Mouse (Mus musculus) kidney, postnatal 0 days (tissue): Measurements from ENCODE around the gene Olfr895. TPM values are rescaled to one million over a fixed set of nuclear protein-coding genes. Genes with fewer than 3 reads are reported as not detected.

Experiments used
- ATAC-seq: fragments of 200-750 bp; cut with Nextera tagmentation; replicated peaks from 2 replicates; pipeline ENCODE4 v1.8.0; 2017; ENCODE audit warnings: low read depth, moderate number of reproducible peaks, moderate TSS enrichment, moderate library complexity; ENCODE audit not compliant: low FRiP score
- DNase-seq: peaks from one replicate; pipeline ENCODE4 v3.0.0-alpha.2; 2016; ENCODE audit warnings: low spot score
- H3K27ac ChIP-seq: fragments of 300-500 bp; sonication (generic); 2 replicates; pipeline ENCODE4 v1.5.1; 2014; ENCODE audit warnings: mild to moderate bottlenecking
- H3K27me3 ChIP-seq: fragments of 300-500 bp; sonication (generic); 2 replicates; pipeline ENCODE4 v1.6.1; 2014; ENCODE audit warnings: low read length, mixed read lengths; ENCODE audit not compliant: insufficient read depth
- H3K36me3 ChIP-seq: fragments of 300-500 bp; sonication (generic); 2 replicates; pipeline ENCODE4 v1.6.1; 2014; ENCODE audit warnings: low read length, mixed read lengths; ENCODE audit not compliant: insufficient read depth
- H3K4me1 ChIP-seq: fragments of 300-500 bp; sonication (generic); replicated peaks from 2 replicates; pipeline ENCODE4 v1.6.1; 2014; ENCODE audit warnings: antibody characterized with exemption, low read length, mixed read lengths; ENCODE audit not compliant: insufficient read depth
- H3K4me2 ChIP-seq: fragments of 300-500 bp; sonication (generic); 2 replicates; pipeline ENCODE4 v1.6.1; 2014; ENCODE audit warnings: mild to moderate bottlenecking, low read length, moderate library complexity, mixed read lengths
- H3K4me3 ChIP-seq: fragments of 300-500 bp; sonication (generic); replicated peaks from 2 replicates; pipeline ENCODE4 v1.5.1; 2014; ENCODE audit warnings: low read depth, low read length
- H3K9ac ChIP-seq: fragments of 300-500 bp; sonication (generic); 2 replicates; pipeline ENCODE4 v1.6.1; 2014; ENCODE audit warnings: low read depth, low read length
- H3K9me3 ChIP-seq: fragments of 300-500 bp; sonication (generic); replicated peaks from 2 replicates; pipeline ENCODE4 v1.6.1; 2016; ENCODE audit warnings: low read length, inconsistent platforms, mixed read lengths
- CTCF ChIP-seq: IDR thresholded peaks from 2 replicates; pipeline ENCODE4 v1.5.1; 2016; ENCODE audit warnings: antibody characterized with exemption, low read depth, mild to moderate bottlenecking, moderate library complexity
- WGBS: fragments of 180-500 bp; shearing (Covaris S2); extraction: QIAGEN DNeasy Blood & Tissue Kit; methylation state at CpG from one replicate; pipeline ENCODE4 v1.1.7; 2014; 5-methylcytosine and 5-hydroxymethylcytosine counted together
- polyA plus RNA-seq: library from polyadenylated mRNA; unstranded; fragments of >200 nt; fragmentation: Nextera tagmentation; extraction: Ambion mirVana; gene quantifications from 2 replicates; pipeline ENCODE4 v1.2.1, GENCODE M21; 2015

The Olfr895 gene
- not detected in 2 replicates for polyA plus RNA-seq

DNA sequence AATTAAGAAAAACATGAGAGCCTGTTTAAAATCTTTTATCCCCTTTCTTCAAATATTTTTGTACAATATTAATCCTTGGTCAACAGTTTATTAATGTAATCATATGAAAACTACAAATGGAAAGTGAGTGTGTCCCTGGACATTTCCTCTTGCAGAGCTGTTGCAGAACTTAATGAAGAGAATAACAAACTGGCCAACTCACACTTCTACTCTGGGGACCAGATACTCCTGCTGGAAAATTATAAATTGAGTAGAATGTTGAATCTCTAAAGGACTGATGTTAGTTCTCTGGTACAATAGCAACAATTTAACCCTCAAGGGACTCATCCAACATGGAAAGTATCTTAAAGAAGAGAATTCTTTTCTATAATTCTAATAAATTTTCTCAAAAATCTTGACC is at the start of gene Olfr895:
TSS of gene Olfr895 (plus strand) at position 301 of the 400 bp plus-strand sequence.
- Histone ChIP-seq H3K36me3 (no peaks in the 10 kb centered on the region), H3K4me3 (no peak within 1 kb of the TSS), H3K4me1 (no peaks in the 10 kb centered on the region), H3K9ac (no peak within 1 kb of the TSS), H3K27ac (no peak within 1 kb of the TSS), H3K4me2 (no peak within 1 kb of the TSS), H3K9me3 (no peaks in the 10 kb centered on the region), H3K27me3 (no peaks in the 10 kb centered on the region)
- TF ChIP-seq CTCF: no peak
- DNase-seq (no peak), ATAC-seq (no peak)

DNA sequence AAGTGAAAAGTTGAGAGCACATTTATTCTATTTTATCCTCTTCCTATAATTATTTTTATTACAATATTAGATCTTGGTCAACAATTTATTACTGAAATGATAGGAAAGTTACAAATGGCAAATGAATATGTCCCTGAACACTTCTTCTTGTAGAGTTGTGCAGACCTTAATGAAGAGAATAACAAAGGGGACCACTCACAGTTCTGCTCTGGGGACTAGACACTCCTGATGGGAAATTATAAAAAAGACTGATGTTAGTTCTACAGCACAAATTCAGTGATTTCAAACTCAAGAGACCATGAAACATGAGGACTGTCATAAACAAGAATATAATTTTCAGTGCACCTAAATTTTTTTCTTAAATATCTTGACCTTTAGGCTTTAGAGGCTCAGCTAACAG is 15.2 kb upstream of the Olfr895 start, which contains the start of gene Olfr143:
TSS of gene Olfr143 (plus strand) at position 301 of the 400 bp plus-strand sequence.
- Histone ChIP-seq H3K36me3 (no peaks in the 10 kb centered on the region), H3K9me3 (no peaks in the 10 kb centered on the region), H3K27me3 (no peaks in the 10 kb centered on the region), H3K9ac (no peak within 1 kb of the TSS), H3K27ac (no peak within 1 kb of the TSS), H3K4me3 (no peak within 1 kb of the TSS), H3K4me2 (no peak within 1 kb of the TSS), H3K4me1 (no peaks in the 10 kb centered on the region)
- ATAC-seq (no peak), DNase-seq (no peak)
- no peak for TF ChIP-seq CTCF

DNA sequence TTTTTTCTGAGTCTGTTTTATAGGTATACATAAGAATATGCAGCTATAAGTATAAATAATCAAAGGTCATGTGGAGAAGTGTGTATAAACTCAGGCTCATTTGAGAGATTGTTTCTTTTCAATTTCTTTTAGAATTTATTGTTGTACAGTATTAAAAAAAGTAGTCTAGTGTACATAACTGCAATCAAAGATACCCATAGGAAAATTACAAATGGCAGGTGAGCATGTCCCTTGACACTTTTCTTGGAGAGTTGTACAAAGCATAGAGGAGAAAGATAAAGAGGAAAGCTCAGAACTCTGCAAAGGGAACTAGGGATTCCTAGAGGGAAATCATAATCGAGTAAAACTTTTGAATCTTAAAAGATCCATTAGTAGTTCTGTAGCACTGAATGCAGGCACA is 23.2 kb downstream of the Olfr895 start, which contains the start of gene Olfr896-ps1:
TSS of gene Olfr896-ps1 (plus strand) at position 301 of the 400 bp plus-strand sequence.
- H3K9me3 ChIP-seq: no peaks in the 10 kb centered on the region
- H3K4me2 ChIP-seq: no peak within 1 kb of the TSS
- no peak for DNase-seq
- H3K4me3 ChIP-seq: no peak within 1 kb of the TSS
- no peaks in the 10 kb centered on the region for H3K36me3 ChIP-seq
- H3K27me3 ChIP-seq: no peaks in the 10 kb centered on the region
- no peak for ATAC-seq
- H3K4me1 ChIP-seq: no peaks in the 10 kb centered on the region
- no peak within 1 kb of the TSS for H3K9ac ChIP-seq
- no peak for TF ChIP-seq CTCF
- WGBS: 86% methylated on average over 1 of the region's 1 CpGs
- no peak within 1 kb of the TSS for H3K27ac ChIP-seq

Other genes with a start within 250 kb of the Olfr895 start
- not detected in 2 replicates for gene Olfr883, start 242.0 kb upstream of the Olfr895 start, polyA plus RNA-seq
- not detected in 2 replicates for gene Olfr884, start 221.3 kb upstream of the Olfr895 start, polyA plus RNA-seq
- not detected in 2 replicates for gene Olfr885, start 206.5 kb upstream of the Olfr895 start, polyA plus RNA-seq
- gene Olfr887, start 183.8 kb upstream of the Olfr895 start, polyA plus RNA-seq: not detected in 2 replicates
- not detected in 2 replicates for gene Olfr888, start 159.7 kb upstream of the Olfr895 start, polyA plus RNA-seq
- 0.03 TPM in 1 of 2 replicates, not detected in the other for gene Olfr889, start 152.7 kb upstream of the Olfr895 start, polyA plus RNA-seq
- gene Olfr890, start 125.3 kb upstream of the Olfr895 start, polyA plus RNA-seq: not detected in 2 replicates
- not detected in 2 replicates for gene Olfr891, start 87.0 kb upstream of the Olfr895 start, polyA plus RNA-seq
- not detected in 2 replicates for gene Olfr893, start 59.5 kb upstream of the Olfr895 start, polyA plus RNA-seq
- not detected in 2 replicates for gene Olfr894, start 49.8 kb upstream of the Olfr895 start, polyA plus RNA-seq
- gene Olfr143, start 15.1 kb upstream of the Olfr895 start, polyA plus RNA-seq: not detected in 2 replicates
- not detected in 2 replicates for gene Olfr896-ps1, start 23.3 kb downstream of the Olfr895 start, polyA plus RNA-seq
- not detected in 2 replicates for gene Olfr25, start 61.2 kb downstream of the Olfr895 start, polyA plus RNA-seq
- not detected in 2 replicates for gene Olfr898, start 80.6 kb downstream of the Olfr895 start, polyA plus RNA-seq
- not detected in 2 replicates for gene Olfr250, start 99.0 kb downstream of the Olfr895 start, polyA plus RNA-seq
- gene Olfr251, start 109.2 kb downstream of the Olfr895 start, polyA plus RNA-seq: not detected in 2 replicates
- gene Olfr147, start 133.8 kb downstream of the Olfr895 start, polyA plus RNA-seq: not detected in 2 replicates
- not detected in 2 replicates for gene Olfr901, start 161.6 kb downstream of the Olfr895 start, polyA plus RNA-seq
- not detected in 2 replicates for gene Olfr902, start 179.8 kb downstream of the Olfr895 start, polyA plus RNA-seq
- not detected in 2 replicates for gene Olfr904, start 195.3 kb downstream of the Olfr895 start, polyA plus RNA-seq
- gene Olfr905, start 203.3 kb downstream of the Olfr895 start, polyA plus RNA-seq: not detected in 2 replicates
- not detected in 2 replicates for gene Olfr906, start 219.2 kb downstream of the Olfr895 start, polyA plus RNA-seq
- gene Olfr907, start 227.9 kb downstream of the Olfr895 start, polyA plus RNA-seq: not detected in 2 replicates